Mouse (Mus musculus) cerebellum, adult 9-11 months (tissue): ENCODE measurements around the gene Rnf187.

ENCODE experiments used
- DNase-seq: peaks from one replicate; pipeline ENCODE4 v3.0.0; 2022

The Rnf187 gene

DNA sequence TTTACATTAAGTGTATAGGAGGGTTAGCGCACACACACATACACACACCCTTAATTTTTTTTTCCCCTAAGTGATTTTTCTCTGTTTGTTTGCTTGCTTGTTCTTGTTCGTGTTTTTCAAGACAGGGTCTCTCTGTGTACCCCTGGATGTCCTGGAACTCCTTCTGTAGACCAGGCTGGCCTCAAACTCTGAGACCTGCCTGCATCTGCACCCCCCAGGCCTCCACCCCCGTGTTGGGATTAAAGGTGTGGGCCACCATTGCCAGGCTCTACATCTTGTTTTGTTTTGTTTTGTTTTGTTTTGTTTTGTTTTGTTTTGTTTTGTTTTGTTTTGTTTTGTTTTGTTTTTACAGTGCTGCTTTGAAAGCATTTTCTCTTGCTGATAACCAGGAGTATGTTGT, 8.6 kb upstream of the Rnf187 start:
- DNase-seq = peak; percentile 58

DNA sequence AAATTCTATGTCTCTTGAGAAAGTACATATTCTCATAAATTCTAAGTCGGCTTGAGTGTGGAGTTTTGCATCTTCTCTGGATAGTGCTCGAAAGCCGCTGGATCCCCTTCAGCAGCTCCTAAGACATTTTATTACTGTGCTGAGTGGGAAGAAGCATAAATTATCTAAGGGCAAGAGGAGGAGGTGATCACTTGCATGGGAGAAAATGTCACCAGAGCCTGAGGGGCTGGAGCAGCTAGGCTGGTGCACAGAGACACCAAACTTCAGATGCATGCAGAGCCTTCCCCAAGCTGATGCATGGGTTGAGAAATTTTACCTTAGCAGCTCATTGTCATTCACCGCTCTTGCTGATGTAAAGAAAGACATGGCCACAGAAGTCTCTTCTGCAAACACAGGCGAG, 5.4 kb upstream of the Rnf187 start:
- no peak for DNase-seq

DNA sequence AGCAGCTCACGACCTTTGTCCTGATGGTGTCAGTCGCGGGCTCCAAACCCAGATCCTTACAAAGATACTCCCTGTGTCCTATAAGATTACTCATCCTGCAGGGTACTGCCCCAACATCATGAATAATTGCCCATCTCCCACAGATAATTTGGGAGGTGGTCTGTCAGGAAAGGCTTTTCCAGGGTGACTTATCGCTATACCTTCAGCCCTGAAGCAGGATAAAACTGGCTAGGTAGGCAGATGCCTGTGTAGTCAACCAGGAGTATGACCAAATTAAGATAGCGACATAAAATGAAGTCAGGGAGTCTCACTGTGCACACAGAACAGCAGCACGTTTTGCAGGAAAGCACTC, 348 bp upstream of the Rnf187 start:
- no peak for DNase-seq

DNA sequence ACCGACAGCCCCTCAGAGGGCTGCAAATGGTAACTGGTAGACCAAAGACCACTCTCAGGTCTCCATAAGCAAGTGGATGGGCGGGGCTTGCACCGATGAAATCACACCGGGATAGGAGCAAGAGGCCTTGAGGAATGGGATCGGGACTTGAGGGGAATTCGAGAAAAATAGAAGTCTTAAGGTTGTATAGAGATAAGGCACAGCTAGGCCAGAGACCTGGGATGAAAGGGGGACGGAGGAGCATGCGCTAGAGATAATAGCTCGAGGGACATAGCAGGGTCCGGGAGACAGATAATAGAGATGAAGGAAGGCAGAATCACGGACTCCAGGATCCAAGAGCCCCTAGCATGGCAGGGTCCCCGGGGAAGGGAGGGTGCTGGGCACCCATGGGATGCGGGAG, 807 bp downstream of the Rnf187 start:
- peak; percentile 50 for DNase-seq

DNA sequence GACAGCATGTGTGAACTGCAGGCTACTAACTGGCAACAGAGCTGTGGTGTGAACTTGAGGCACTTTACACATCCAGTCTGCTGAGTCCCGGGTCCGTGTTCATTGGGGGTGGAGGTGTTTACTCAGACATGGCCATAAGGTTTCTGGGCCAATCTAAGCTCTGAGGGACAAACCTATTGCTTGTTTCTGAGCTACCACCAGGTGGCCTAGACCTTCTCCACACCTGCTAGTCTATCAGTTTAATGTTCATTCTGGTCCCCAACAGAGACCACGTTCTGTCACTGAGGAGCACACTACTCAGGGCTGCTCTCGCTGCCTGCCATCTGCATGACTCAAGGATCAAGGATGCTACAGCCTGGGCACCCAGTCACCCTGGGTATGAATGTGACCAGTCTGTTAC, 7.1 kb downstream of the Rnf187 start:
- no peak for DNase-seq

DNA sequence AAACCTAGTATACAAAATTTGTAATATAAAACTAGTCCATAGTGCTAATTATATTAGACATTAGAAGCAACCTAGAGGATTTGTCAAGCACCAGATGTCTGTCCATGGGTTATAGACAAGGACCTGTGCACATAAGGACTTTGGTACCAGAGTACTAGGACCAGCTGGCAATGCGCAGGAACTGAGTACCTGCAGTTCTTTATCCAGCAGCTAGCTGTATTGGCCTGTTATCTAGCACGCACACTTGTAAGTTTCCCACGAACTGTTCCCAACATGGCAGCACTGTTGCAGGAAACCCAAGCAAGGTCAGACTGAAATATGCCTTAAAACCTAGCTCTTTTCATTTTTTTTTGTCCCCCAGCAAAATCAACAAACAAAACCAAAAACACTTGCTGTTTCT, 8.5 kb downstream of the Rnf187 start:
- DNase-seq = no peak

DNA sequence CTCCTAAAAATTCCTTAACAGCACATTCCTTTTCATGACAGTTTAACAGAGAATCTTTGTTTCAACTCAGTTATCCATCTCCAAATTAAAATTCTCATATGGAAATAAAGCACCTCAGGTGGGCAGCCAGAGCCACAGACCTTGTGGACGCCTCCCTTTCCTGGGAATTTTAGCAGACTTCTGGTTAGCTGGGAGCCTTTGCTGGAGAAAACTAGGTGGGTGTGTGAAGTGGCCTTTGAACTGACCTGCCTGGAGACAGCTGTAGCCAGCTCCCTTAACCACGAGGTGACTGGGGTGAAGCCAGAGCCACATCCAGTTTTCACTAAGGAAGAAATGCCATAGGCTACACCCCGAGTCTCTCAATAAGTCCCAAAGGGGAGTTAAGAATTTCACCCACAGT, 9.1 kb downstream of the Rnf187 start:
- no peak for DNase-seq

DNA sequence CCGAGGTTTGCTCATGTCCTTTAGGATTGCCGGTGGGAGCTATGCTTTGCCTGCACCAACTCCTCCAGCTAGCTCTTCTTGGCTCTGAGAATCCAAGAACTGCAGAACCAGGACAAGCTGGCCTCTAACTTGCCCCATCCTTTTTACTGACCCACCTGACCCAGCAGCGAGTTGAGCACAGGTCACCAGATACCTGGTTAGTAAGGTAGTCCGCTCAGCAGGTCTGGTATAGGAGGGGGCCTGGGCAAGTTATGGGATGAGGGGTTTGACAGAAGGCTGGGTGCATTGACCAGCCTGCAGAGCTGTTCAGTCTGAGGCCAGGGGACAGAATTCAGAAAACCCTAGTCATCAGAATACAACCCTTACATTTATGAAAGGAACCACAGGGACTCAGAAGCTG, 9.7 kb downstream of the Rnf187 start:
- no peak for DNase-seq

DNA sequence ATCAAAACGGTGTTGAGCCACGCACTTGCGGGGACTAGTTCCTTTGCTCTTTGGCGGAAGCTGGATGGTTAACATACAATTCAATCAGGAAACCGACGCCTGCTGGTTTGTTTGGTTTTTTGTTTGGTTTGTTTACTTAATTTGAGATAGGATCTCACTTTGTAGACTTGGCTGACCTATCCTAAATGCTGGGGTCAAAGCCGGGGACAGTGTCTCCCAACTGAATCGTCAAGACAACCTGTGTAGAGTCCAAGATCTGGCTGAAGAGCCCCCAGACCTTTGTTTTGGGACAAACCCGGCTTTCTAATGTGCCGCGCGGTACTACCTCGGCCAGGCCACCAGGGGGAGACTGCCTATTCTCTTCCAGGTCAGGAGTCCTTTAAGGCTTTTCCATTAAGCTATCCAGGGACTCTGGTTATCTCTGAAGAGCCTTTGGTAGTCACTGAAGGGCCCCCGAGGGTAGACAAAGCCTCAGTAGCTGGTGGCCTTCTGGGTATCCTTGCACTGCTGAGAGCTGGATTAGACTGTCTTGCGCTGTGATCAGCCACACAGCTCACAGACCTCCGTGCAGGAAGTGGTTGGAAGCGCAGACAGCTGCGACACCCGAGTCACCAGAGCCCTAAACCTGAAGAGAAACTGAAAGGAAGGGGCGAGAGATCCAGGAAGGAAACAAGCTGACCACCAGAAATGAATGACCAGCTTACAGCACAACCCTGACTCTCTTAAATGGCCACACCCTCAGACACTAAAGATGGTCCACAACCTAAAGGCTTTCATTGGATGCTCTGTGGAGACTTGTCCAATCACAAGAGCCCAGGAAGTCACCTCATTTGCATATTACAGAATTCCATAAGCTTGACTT, 10.7 kb downstream of the Rnf187 start:
- DNase-seq = peak; percentile 54

DNA sequence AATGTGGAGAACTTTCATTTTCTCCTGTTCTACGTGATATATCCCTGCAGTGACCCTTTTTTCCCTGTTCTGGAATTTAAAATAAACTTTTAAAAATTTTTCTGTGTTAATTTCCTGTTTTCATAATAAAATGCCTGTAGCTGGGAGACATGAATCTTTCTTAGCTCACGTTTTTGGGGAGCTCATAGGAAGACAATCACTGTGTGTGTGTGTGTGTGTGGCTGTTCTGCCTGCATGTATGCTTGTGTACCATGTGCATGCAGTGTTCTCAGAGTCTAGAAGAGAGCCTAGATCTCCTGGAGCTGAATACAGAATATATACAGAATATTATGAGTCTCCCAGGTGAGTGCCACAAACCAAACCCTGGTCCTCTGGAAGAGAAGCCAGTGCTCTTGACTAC, 11.7 kb downstream of the Rnf187 start:
- no peak for DNase-seq

DNA sequence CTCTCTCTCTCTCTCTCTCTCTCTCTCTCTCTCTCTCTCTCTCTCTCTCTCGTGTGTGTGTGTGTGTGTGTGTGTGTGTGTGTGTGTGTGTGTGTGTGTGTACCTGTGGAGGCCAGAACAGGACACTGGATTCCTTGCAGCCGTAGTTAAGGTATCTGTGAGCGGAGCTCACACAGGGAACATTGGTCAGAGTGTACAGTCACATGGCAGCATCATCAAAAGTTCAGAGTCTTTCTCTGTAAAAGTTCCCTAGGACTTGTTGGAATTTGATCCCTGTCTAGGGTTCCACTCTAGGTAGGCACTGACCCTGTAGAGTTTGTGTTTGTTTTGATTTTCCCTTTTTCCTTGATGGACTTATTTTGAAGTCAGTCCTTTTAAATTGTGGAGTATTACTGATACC, 12.1 kb downstream of the Rnf187 start:
- DNase-seq = no peak

DNA sequence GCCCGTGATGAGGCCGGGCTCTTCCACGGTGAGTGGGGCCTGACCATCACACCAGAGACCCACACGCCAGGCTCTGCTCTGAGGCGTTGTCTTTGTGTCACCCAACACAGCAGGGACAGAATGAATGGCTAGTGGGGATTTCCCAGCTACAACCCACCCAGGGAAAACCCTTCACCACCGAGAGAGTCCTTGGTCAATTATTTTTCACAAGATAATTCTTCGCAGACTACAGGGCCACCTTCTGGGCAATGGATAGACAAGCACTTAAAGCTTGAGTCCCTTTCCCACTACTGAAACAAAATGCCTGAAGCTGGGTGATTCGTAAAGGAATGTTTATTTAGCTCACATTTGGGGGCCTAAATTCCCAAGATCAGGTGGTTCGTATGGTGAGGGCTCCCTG, 16.3 kb downstream of the Rnf187 start:
- no peak for DNase-seq

DNA sequence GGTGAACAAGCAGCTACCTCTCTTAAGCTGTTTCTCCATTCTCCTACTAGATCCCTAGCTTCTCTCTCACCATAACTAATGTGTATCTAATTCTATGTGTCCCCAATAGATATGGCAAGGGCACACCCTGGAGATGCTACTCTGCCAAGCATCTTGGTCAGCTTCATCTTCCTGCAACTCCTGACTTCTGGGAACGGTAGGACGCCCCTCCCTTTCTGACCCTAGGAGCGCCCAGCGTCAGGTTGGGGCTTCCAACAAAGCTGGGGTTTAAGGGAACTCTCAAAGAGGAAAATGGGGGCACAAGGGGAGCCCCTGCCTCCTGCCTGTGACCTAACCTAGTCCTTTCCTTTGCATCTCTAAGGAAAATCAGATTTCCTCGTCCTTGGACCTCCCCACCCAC, 20.0 kb downstream of the Rnf187 start:
- DNase-seq = no peak

DNA sequence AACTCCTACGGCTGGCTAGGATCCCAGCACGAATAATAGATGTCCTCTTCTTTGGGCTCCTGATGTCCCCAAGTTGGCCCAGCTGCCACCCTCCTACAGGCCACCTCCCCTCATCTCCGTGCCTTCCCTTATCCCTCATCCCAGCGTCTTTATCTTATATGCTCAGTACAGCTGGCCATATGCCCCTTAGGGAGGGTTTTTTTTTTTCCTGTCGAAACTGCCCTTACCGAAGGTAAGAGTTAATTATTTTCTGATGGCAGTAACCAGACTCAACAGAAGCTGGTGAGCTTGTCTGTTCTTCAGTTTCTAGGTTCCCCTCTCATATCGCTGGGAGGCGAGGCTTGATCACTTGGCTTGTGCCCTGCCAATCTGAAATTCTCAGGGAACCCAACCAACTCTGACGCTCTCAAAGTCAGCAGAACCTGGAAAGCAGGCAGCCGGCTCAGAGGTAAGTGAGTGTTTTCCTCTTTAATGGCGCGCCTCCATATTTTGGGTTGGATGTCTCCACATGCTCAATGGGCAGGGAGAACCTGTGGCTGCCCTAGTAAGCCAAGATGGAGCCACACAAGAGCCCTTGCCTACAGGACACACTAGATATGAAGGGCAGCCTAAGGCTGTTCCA, 20.9 kb downstream of the Rnf187 start, which contains the start of gene Btnl10:
Btnl10 (plus strand) TSS at position 164 of the 622 bp plus-strand sequence.
- DNase-seq = no peak

DNA sequence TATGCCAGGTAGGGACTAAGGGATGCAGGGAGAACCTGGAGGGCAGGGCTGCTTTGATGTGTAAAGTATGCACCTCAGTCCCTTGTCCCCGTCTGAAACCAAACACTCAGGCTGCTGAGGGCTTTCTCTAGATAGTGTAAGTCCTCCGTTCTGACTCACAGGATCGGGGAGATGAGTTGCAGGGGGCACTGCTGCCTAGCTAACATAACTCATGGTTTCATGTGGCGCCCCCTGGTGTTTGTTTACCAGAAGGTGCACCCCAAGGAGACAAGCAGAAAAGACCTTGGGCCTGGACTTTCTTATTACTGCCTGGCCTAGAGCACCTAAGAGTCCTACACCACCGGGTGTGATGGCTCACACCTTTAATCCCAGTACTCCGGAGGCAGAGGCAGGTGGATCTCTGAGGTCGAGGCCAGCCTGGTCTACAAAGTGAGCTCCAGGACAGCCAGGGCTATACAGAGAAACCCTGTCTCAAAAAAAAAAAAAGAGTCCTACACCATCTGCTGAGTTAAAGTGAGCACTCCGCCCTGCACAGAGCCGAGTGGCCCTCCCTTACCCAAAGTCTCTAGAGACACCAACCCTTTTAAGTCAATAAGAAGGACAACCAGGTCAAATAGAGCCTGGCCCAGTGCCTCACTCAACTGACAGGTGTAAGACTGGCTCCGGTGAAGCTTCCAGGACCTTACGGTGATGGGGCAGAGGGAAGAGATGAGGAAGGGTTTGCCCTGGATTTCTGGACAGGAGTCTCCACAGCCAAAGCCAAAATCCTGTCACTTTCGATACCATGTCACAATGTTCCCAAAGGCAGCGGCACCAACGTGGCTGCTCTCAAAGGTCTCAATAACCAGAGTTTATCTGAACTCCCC, 21.6 kb downstream of the Rnf187 start:
- DNase-seq = no peak

DNA sequence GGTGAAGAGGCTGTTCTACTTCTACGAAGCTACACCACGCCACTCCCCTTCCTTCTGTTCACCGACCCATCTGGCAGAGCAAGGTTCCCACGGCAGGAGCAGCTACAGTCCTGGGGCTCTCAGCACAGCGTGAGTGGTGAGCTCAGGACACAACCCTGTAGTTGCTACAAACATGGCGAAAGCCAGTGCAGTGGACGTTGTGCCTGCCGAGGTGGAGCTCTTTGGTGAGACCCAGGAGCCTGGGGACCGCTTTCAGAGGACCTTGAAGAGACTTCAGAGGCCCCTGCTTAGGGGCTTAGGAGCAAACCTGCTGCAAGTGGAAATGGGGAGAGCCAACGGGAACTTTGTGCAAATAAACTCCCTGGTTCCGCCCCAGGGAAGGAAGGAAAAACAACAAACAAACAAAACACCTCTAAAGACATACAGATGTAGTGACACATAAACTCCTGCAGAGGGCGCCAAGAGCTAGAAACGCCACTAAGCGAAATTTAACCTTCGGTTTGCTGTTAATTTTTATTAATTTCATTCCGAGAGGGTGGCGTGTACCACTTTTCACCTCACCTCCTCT, 24.2 kb downstream of the Rnf187 start:
- DNase-seq = peak; percentile 33

DNA sequence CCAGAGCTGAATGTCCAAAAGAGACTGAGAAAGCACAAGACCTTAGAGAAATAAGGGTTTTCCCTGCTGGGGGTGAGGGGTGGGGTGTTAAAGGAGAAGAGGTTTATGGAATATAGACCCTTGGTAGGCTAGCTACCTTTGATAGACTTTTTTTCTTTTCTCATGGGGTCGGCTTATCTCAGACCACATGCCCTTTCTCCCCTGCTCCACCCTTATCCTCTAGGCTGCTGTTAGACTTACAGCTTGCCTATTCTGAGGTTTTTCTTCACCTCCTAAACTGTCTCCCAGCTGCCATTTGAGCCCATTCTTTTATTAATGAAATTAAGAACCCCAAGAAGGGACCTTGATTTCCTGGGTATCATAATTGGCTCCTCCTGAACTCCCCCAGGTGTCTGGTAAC, 24.9 kb downstream of the Rnf187 start:
- no peak for DNase-seq

DNA sequence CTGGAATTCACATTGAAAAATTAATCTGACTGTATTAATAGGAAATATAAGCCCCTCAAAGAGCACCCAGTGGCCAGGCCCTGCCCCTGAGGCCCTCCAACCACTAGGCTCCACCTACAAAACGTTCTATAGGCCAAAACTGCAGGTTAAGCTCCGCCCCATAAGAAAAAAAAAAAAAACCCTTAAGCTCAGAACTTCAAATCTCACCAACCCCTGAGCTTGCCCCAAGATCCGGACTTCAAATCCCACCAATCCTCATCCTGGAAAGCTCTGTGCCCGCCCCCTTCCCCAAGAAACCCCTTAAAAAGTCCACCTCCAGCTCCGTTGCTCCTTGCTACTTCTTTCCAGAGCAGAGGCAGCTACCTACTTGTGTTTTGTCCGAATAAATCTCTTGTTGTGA, 33.9 kb downstream of the Rnf187 start:
- peak; percentile 50 for DNase-seq

DNA sequence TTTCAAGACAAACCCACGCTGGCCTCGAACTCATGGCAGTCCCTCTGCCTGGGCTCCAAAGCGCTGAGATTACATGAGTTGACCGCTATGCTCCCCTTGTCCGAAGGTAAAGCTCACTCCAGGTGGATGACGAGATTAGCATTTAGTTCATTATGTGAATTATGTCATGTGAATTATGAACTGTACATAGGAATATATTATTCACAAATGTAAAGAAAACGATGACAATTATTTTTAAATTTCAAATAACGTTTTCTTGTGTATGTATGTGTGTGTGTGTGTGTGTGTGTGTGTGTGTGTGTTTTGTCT, 34.4 kb downstream of the Rnf187 start:
- no peak for DNase-seq

DNA sequence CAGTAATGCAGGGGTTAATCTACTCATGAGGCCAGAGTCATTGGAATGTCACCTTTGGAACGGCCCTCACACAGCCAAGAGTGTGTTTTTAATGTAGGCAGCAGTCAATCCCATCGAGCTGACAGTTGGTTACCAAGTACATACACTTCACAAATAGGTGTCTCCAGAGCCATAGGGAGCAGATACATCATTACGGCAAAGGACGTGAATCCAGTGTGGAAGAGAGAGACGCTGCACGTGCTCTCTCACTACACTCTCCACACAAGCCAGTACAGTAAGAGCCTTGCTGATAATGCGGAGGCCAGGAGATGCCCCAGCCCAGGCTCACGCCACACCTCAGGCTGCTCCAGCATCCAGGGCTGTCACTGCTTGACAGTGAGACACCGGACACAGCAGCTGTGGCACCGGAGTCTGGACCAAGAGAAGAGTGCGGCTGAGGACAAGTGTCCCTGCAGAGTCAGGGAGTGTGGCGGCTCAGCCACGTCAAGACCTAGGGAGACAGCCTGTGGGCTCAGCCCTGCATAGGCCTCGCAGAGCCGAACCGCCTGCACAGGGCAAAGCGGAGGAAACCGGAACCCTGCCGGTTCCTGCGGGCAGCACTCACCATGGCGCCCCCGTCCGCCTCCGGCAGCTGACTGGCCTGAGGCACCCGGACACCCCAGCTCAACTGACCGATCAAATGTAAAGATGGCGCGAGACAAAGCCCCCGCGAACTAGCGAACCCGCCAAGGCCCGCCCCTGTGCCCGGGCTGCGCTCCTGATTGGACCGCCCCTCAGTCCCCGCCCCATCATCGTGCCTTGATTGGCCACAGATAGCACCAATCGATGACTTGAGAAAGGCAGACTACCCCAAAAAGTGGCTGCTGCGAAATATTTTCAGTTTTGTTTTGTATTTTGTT, 35.0 kb downstream of the Rnf187 start, which contains the start of gene Zfp39:
Zfp39 (minus strand) TSS at position 715 of the 899 bp plus-strand sequence.
- DNase-seq = peak; percentile 95

DNA sequence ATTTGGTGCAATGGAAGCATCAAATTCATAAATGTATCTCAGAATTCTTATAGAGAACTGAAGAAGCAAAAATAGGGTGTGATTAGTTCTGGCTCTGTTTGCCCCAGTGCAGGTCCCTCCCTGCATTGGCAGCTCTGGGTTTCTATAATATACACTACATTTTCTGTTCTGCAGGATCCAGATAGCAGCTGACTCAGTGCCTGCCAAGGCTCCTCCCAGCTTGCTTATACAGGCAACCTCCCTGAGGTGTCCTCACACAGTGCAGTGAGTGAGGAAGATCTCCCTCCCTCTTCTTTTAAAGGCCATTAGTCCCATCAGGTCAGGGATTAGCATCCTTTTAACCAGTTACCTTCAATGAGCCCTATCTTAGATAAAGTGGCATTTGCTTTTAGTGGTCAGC, 37.6 kb downstream of the Rnf187 start:
- DNase-seq = no peak

DNA sequence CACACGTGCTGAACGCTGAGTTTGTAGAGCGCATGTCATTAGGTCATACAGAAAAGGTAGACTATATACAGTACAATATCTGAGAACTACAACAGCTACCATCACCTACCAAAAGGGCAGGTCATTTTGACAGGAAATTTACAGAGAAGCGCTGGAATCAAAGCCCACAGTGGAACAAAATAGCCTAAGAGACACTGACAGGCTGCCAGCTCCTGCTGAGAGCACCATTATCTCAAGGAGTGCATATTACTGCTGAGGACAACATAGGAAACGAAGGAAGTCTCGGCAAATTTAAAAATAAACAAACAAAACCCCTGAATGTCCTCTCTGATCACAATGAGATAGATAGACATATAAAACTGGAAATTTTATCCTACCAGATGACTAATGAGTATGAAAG, 41.2 kb downstream of the Rnf187 start:
- no peak for DNase-seq
